ENCODE assay signal across 8 mouse cellular contexts in the genomic region with DNA sequence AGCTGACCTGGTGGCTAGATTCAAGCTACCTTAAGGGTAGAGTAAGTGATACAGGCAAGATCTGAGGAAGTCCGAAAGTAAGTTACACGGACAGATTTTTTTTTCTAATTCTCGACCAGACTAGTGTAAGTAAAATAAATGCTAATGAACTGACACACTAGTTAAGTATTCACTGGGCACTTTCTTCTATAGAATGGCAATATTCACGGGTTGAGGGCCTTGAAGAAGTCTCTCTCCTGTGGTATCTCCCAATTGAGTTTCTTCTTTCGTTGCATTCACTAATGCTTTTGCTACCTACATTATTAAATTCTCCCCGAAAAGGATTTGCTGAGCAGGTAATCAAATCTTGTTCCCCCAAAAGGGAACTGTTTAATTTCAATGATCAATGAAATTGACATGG. TPM values are rescaled to one million over a fixed set of nuclear protein-coding genes. Genes with fewer than 3 reads are reported as not detected.
DNase-seq lines count a peak whose midpoint lies in the region; ATAC-seq and TF ChIP-seq lines count a peak whose summit lies in the region.

No protein-coding gene starts in this region.

- no peak overlapping the region for H3K9ac ChIP-seq in heart, adult 2 months (ENCODE audit: low read depth, low read length)
- H3K9ac ChIP-seq in forebrain, embryonic 11.5 days (ENCODE audit: low read length) = peak overlapping the region; percentile 92
- H3K9ac ChIP-seq in liver, embryonic 13.5 days = peak overlapping the region; percentile 87

- intact Hi-C loops in heart, adult 2 months (cut with DNase I) = loop anchor here (2.0 to 5.0 kb wide), 2 partner anchors 26 to 62 kb away; a partner anchor contains a TSS
- intact Hi-C loops in heart, postnatal 10 days (cut with DNase I) = loop anchor here (5.0 kb wide), 2 partner anchors 117 to 393 kb away; a partner anchor contains a TSS

- 15% methylated on average over 6 of the region's 6 CpGs for WGBS in heart, adult 2 months
- WGBS in forebrain, embryonic 11.5 days = 25% methylated on average over 6 of the region's 6 CpGs
- WGBS in liver, embryonic 13.5 days (ENCODE audit: insufficient replicate concordance) = 14% methylated on average over 6 of the region's 6 CpGs

- no peak for TF ChIP-seq CTCF in heart, adult 2 months (IDR thresholded peaks at IDR 0.05)
- TF ChIP-seq CTCF in C2C12 (IDR thresholded peaks at IDR 0.05; ENCODE audit: control insufficient read depth, insufficient read depth, insufficient read length) = no peak

- TF ChIP-seq POLR2A in heart, adult 2 months (IDR thresholded peaks at IDR 0.05; ENCODE audit: insufficient read depth, low read depth, low read length) = no peak

- no peak for TF ChIP-seq EP300 in heart, adult 2 months (IDR thresholded peaks at IDR 0.05; ENCODE audit: insufficient read depth, low read depth, low read length)

- no peaks in the 10 kb centered on the region for H3K9me3 ChIP-seq in forebrain, embryonic 11.5 days (ENCODE audit: control insufficient read depth, low read length)
- H3K9me3 ChIP-seq in liver, embryonic 13.5 days (replicated peaks) = no peaks in the 10 kb centered on the region

- H3K27ac ChIP-seq in heart, adult 2 months = peak overlapping the region; percentile 98
- no peak overlapping the region for H3K27ac ChIP-seq in forebrain, embryonic 11.5 days (ENCODE audit: low read depth, low read length)
- no peak overlapping the region for H3K27ac ChIP-seq in liver, embryonic 13.5 days

- H3K4me3 ChIP-seq in heart, adult 2 months = peak overlapping the region; percentile 82
- peak overlapping the region; percentile 28 for H3K4me3 ChIP-seq in C2C12 (ENCODE audit: insufficient read depth, poor library complexity, severe bottlenecking)
- H3K4me3 ChIP-seq in forebrain, embryonic 11.5 days (ENCODE audit: low read depth, low read length) = peak overlapping the region; percentile 85
- peak overlapping the region; percentile 84 for H3K4me3 ChIP-seq in liver, embryonic 13.5 days (replicated peaks)

- no peak for ATAC-seq in forebrain, embryonic 11.5 days (replicated peaks; ENCODE audit: low FRiP score)
- ATAC-seq in liver, embryonic 13.5 days (ENCODE audit: low read depth) = no peak
- ATAC-seq in monocyte, adult 5-6 weeks (replicated peaks; ENCODE audit: insufficient number of reproducible peaks, low FRiP score, low TSS enrichment, poor library complexity, severe bottlenecking) = no peak

- peak overlapping the region; percentile 70 for H3K4me2 ChIP-seq in forebrain, embryonic 11.5 days (ENCODE audit: low read depth, low read length, severe bottlenecking)
- peak overlapping the region; percentile 86 for H3K4me2 ChIP-seq in liver, embryonic 13.5 days

- H3ac ChIP-seq in C2C12 (ENCODE audit: control insufficient read depth, insufficient read length, low read depth) = no peak overlapping the region

- H3K36me3 ChIP-seq in heart, adult 2 months (ENCODE audit: control insufficient read depth, insufficient read depth, low read length) = peaks cover 2% of the 10 kb centered on the region; the same call in 1 of the 2 replicates
- H3K36me3 ChIP-seq in C2C12 (ENCODE audit: control insufficient read depth, insufficient read depth) = no peaks in the 10 kb centered on the region
- no peaks in the 10 kb centered on the region for H3K36me3 ChIP-seq in forebrain, embryonic 11.5 days (ENCODE audit: control insufficient read depth, insufficient read depth, low read length)
- H3K36me3 ChIP-seq in liver, embryonic 13.5 days = no peaks in the 10 kb centered on the region

- H3K4me1 ChIP-seq in heart, adult 2 months (ENCODE audit: control insufficient read depth, insufficient read depth, low read length) = peaks cover under 1% of the 10 kb centered on the region
- peaks cover 5% of the 10 kb centered on the region; the same call in 1 of the 2 replicates for H3K4me1 ChIP-seq in forebrain, embryonic 11.5 days (replicated peaks; ENCODE audit: control insufficient read depth, insufficient read depth, low read length)
- H3K4me1 ChIP-seq in liver, embryonic 13.5 days (replicated peaks) = peaks cover 40% of the 10 kb centered on the region

- no peaks in the 10 kb centered on the region for H3K27me3 ChIP-seq in heart, adult 2 months (ENCODE audit: control insufficient read depth, insufficient read depth, low read length)
- no peaks in the 10 kb centered on the region for H3K27me3 ChIP-seq in C2C12 (ENCODE audit: control insufficient read depth, insufficient read depth, insufficient read length)
- H3K27me3 ChIP-seq in forebrain, embryonic 11.5 days (ENCODE audit: control insufficient read depth, insufficient read depth, low read length) = no peaks in the 10 kb centered on the region
- no peaks in the 10 kb centered on the region for H3K27me3 ChIP-seq in liver, embryonic 13.5 days

- no peak for DNase-seq in heart, adult 2 months
- no peak for DNase-seq in heart, postnatal 10 days
- DNase-seq in forebrain, embryonic 11.5 days (ENCODE audit: low spot score) = no peak
- no peak for DNase-seq in liver, embryonic 13.5 days
- DNase-seq in kidney, postnatal 14 days = no peak
- DNase-seq in adrenal gland, postnatal 14 days = no peak

- peaks cover 38% of the 10 kb centered on the region for H3K79me3 ChIP-seq in C2C12 (ENCODE audit: low read depth)

- H3K79me2 ChIP-seq in heart, adult 2 months (replicated peaks; ENCODE audit: control insufficient read depth, insufficient read depth, low read length) = no peaks in the 10 kb centered on the region; the same call in 1 of the 2 replicates
- H3K79me2 ChIP-seq in C2C12 (ENCODE audit: control insufficient read depth, insufficient read depth) = peaks cover 44% of the 10 kb centered on the region

TF ChIP-seq in C2C12, 6 proteins besides CTCF, POLR2A, EP300 and RAD21:
- TF ChIP-seq MYOG (IDR thresholded peaks at IDR 0.05; ENCODE audit: control insufficient read depth, extremely low read depth, insufficient read length) (no peak), CEBPB (IDR thresholded peaks at IDR 0.05; ENCODE audit: low read depth) (no peak), FOSL1 (IDR thresholded peaks at IDR 0.05; ENCODE audit: insufficient read depth, low read length, poor library complexity, severe bottlenecking) (no peak), MYOD1 (IDR thresholded peaks at IDR 0.05; ENCODE audit: control insufficient read depth, insufficient read length, low read depth) (no peak), MAX (IDR thresholded peaks at IDR 0.05) (no peak), USF1 (IDR thresholded peaks at IDR 0.05; ENCODE audit: low read depth) (no peak)

RNA-seq across cellular contexts. Expression of a gene that starts 0.7 kb away (rescaled TPM):
- 10 to 100 TPM in 1 of 2 experiments, 1 to 10 TPM in 1; 7.9 to 13.7 TPM for total RNA-seq in heart, adult 2 months (2021)
- 6.4 and 13.1 TPM in 2 replicates for polyA plus RNA-seq in heart, adult 2 months (2012; rRNA removed)
- 10 to 100 TPM; 18.8 to 29.8 TPM for total RNA-seq in heart, postnatal 10 days (2021)
- polyA plus RNA-seq in C2C12 (2012; fragmentation: generic; extraction: Trizol) = 17.5 TPM
- polyA plus RNA-seq in forebrain, embryonic 11.5 days (2014; fragmentation: Nextera tagmentation; extraction: Ambion mirVana) = 41.8 and 44.9 TPM in 2 replicates
- polyA plus RNA-seq in liver, embryonic 13.5 days (2015; fragmentation: Nextera tagmentation; extraction: Ambion mirVana) = 5.0 and 7.4 TPM in 2 replicates
- total RNA-seq in monocyte, adult 5-6 weeks (2017) = 7.7 to 11.1 TPM (median 9.3 TPM) in 3 replicates
- 50.4 and 53.0 TPM in 2 replicates for total RNA-seq in adrenal gland, postnatal 14 days (2021)

RNA-seq across cellular contexts. Expression of a gene that starts 25.6 kb away (rescaled TPM):
- total RNA-seq in heart, adult 2 months (2021) = 10 to 100 TPM; 14.8 to 17.0 TPM
- 13.4 and 20.6 TPM in 2 replicates for polyA plus RNA-seq in heart, adult 2 months (2012; rRNA removed)
- 10 to 100 TPM; 18.3 to 18.7 TPM for total RNA-seq in heart, postnatal 10 days (2021)
- 4.6 TPM for polyA plus RNA-seq in C2C12 (2012; fragmentation: generic; extraction: Trizol)
- 6.2 and 7.4 TPM in 2 replicates for polyA plus RNA-seq in forebrain, embryonic 11.5 days (2014; fragmentation: Nextera tagmentation; extraction: Ambion mirVana)
- 1.7 and 1.8 TPM in 2 replicates for polyA plus RNA-seq in liver, embryonic 13.5 days (2015; fragmentation: Nextera tagmentation; extraction: Ambion mirVana)
- 22.7 to 46.5 TPM (median 29.5 TPM) in 3 replicates for total RNA-seq in monocyte, adult 5-6 weeks (2017)
- 27.8 and 31.4 TPM in 2 replicates for total RNA-seq in adrenal gland, postnatal 14 days (2021)

Comparison
In these comparisons a context has a peak if more than half of its experiments do, and no peak if none do; other contexts are left out.
1. H3K4me3 ChIP-seq: peak in every context shown above with its lines; median percentile 85 in forebrain, embryonic 11.5 days; 84 in liver, embryonic 13.5 days; 82 in heart, adult 2 months; 28 in C2C12.